Comparison of ENCODE assay signal across 25 mouse cellular contexts in genomic region chr1:153768465-153768864, GRCm38 (mm10). TPM values are rescaled to one million over a fixed set of nuclear protein-coding genes. Genes with fewer than 3 reads are reported as not detected.
DNase-seq lines count a peak whose midpoint lies in the region; ATAC-seq and TF ChIP-seq lines count a peak whose summit lies in the region.
"Had no signal": no experiment of that assay in that cellular context is flagged by ENCODE, and none has a peak within 500 bp of the region (broad histone marks: within the 10 kb centered on the region; RNA-seq: fewer than 3 reads in every experiment).

No protein-coding gene starts in this region.

- no peak for TF ChIP-seq CTCF in MEL (IDR thresholded peaks at IDR 0.05 in 2 of 3, conservative IDR thresholded peaks at IDR 0.05 in 1 of 3; ENCODE audit: control insufficient read depth in 1 of 3, insufficient read depth in 1 of 3, low read depth in 2 of 3, low read length in 3 of 3, poor library complexity in 1 of 3, severe bottlenecking in 1 of 3)

- H3K36me3 ChIP-seq in MEL (ENCODE audit: control insufficient read depth in 1 of 2, insufficient read depth in 2 of 2, low read length in 2 of 2), result no peaks in the 10 kb centered on the region
- H3K36me3 ChIP-seq in forebrain, embryonic 11.5 days (ENCODE audit: control insufficient read depth, insufficient read depth, low read length), result no peaks in the 10 kb centered on the region
- H3K36me3 ChIP-seq: embryonic facial prominence, embryonic 13.5 days; hindbrain, embryonic 10.5 days; limb, embryonic 13.5 days; liver, embryonic 12.5 days had no signal

- TF ChIP-seq RAD21 in MEL (IDR thresholded peaks at IDR 0.05; ENCODE audit: low read depth, low read length), result no peak

- no peaks in the 10 kb centered on the region for H3K27me3 ChIP-seq in MEL (ENCODE audit: control insufficient read depth in 1 of 2, insufficient read depth in 2 of 2, low read length in 2 of 2)
- no peaks in the 10 kb centered on the region for H3K27me3 ChIP-seq in forebrain, embryonic 11.5 days (ENCODE audit: control insufficient read depth, insufficient read depth, low read length)
- H3K27me3 ChIP-seq: embryonic facial prominence, embryonic 13.5 days; limb, embryonic 13.5 days; liver, embryonic 12.5 days had no signal

- no peak overlapping the region for H3K4me3 ChIP-seq in MEL (ENCODE audit: control insufficient read depth in 1 of 2, insufficient read depth in 1 of 2, low read depth in 2 of 2, low read length in 2 of 2)
- no peak overlapping the region for H3K4me3 ChIP-seq in forebrain, embryonic 11.5 days (ENCODE audit: low read depth, low read length)
- H3K4me3 ChIP-seq: embryonic facial prominence, embryonic 13.5 days; hindbrain, embryonic 10.5 days; layer of hippocampus, adult 2 months; limb, embryonic 13.5 days; liver, embryonic 12.5 days had no signal

- H3K27ac ChIP-seq in MEL (ENCODE audit: control insufficient read depth, low read depth, low read length), result no peak overlapping the region
- H3K27ac ChIP-seq in forebrain, embryonic 11.5 days (ENCODE audit: low read depth, low read length), result no peak overlapping the region
- H3K27ac ChIP-seq: embryonic facial prominence, embryonic 13.5 days; hindbrain, embryonic 10.5 days; layer of hippocampus, adult 2 months; limb, embryonic 13.5 days; liver, embryonic 12.5 days had no signal

- DNase-seq in 416B (ENCODE audit: low read depth) (peak; percentile 10), MEL (ENCODE audit: low read depth, low spot score) (peak; percentile 33)
- no peak for DNase-seq in left cerebral cortex, postnatal 4 days
- no peak for DNase-seq in forebrain, embryonic 11.5 days (ENCODE audit: low spot score)
- DNase-seq: adrenal gland, adult 8-10 months; B cell, adult 2 months; cerebellum, adult 2 months; cerebellum, postnatal 25 days; embryo, embryonic 11 days; kidney, adult 2 months; kidney, postnatal 10 days; lung, adult 18-20 months; lung, postnatal 10 days had no signal

- H3K79me2 ChIP-seq in MEL (ENCODE audit: control insufficient read depth, insufficient read depth, low read length, poor library complexity), result no peaks in the 10 kb centered on the region

- H3K9me3 ChIP-seq in MEL (replicated peaks; ENCODE audit: insufficient read depth, low read length), result no peaks in the 10 kb centered on the region
- no peaks in the 10 kb centered on the region for H3K9me3 ChIP-seq in forebrain, embryonic 11.5 days (ENCODE audit: control insufficient read depth, low read length)
- H3K9me3 ChIP-seq: embryonic facial prominence, embryonic 13.5 days; hindbrain, embryonic 10.5 days; limb, embryonic 13.5 days; liver, embryonic 12.5 days had no signal

- no peak overlapping the region for H3K4me2 ChIP-seq in forebrain, embryonic 11.5 days (ENCODE audit: low read depth, low read length, severe bottlenecking)
- H3K4me2 ChIP-seq: embryonic facial prominence, embryonic 13.5 days; heart, embryonic 11.5 days; limb, embryonic 13.5 days; liver, embryonic 12.5 days had no signal

- TF ChIP-seq POLR2A in MEL (IDR thresholded peaks at IDR 0.05; ENCODE audit: control insufficient read depth in 1 of 2, insufficient read depth in 1 of 2, low read depth in 1 of 2, low read length in 2 of 2, poor library complexity in 1 of 2), result no peak

- H3K9ac ChIP-seq in MEL (ENCODE audit: control insufficient read depth, low read depth, low read length, poor library complexity, severe bottlenecking), result no peak overlapping the region
- H3K9ac ChIP-seq in forebrain, embryonic 11.5 days (ENCODE audit: low read length), result no peak overlapping the region
- H3K9ac ChIP-seq: embryonic facial prominence, embryonic 13.5 days; limb, embryonic 13.5 days; liver, embryonic 12.5 days had no signal

- intact Hi-C loops in left cerebral cortex, postnatal 4 days (cut with DNase I), result no loop called here

- no peaks in the 10 kb centered on the region for H3K4me1 ChIP-seq in MEL (ENCODE audit: control insufficient read depth in 1 of 2, insufficient read depth in 2 of 2, low read length in 2 of 2)
- H3K4me1 ChIP-seq in forebrain, embryonic 11.5 days (replicated peaks; ENCODE audit: control insufficient read depth, insufficient read depth, low read length), result no peaks in the 10 kb centered on the region
- H3K4me1 ChIP-seq: embryonic facial prominence, embryonic 13.5 days; hindbrain, embryonic 10.5 days had no signal

- TF ChIP-seq EP300 in MEL (IDR thresholded peaks at IDR 0.05; ENCODE audit: low read depth in 1 of 2, low read length in 2 of 2), result no peak

- peak; percentile 69 to 78 for ATAC-seq in hematopoietic stem cell, adult 5-6 weeks (replicated peaks in 1 of 2; ENCODE audit: insufficient read depth in 1 of 2, low FRiP score in 2 of 2, low TSS enrichment in 1 of 2, low read depth in 1 of 2, poor library complexity in 2 of 2, severe bottlenecking in 2 of 2)
- ATAC-seq in megakaryocyte, adult 5-6 weeks (ENCODE audit: poor library complexity, severe bottlenecking), result peak; percentile 53
- no peak for ATAC-seq in activated CD4-positive, CD25-positive, alpha-beta regulatory T cell, adult 4 months
- no peak for ATAC-seq in forebrain, embryonic 11.5 days (replicated peaks; ENCODE audit: low FRiP score)
- ATAC-seq: forebrain, embryonic 14.5 days; hindbrain, embryonic 16.5 days; liver, embryonic 12.5 days; midbrain, embryonic 16.5 days had no signal

- 89% methylated on average over 5 of the region's 5 CpGs for WGBS in forebrain, embryonic 11.5 days

TF ChIP-seq in MEL, 35 proteins besides CTCF, POLR2A, EP300 and RAD21:
- TF ChIP-seq TCF12 (IDR thresholded peaks at IDR 0.05; ENCODE audit: low read depth, low read length) (no peak), POLR2AphosphoS5 (IDR thresholded peaks at IDR 0.05; ENCODE audit: borderline replicate concordance, low read depth, low read length) (no peak), MYB (IDR thresholded peaks at IDR 0.05; ENCODE audit: low read depth, low read length) (no peak), MAZ (IDR thresholded peaks at IDR 0.05; ENCODE audit: low read depth, low read length) (no peak), JUND (IDR thresholded peaks at IDR 0.05; ENCODE audit: low read depth, low read length) (no peak), E2F4 (IDR thresholded peaks at IDR 0.05; ENCODE audit: borderline replicate concordance, low read depth, low read length) (no peak), MAX (IDR thresholded peaks at IDR 0.05; ENCODE audit: low read length) (no peak), ETS1 (IDR thresholded peaks at IDR 0.05; ENCODE audit: low read depth, low read length) (no peak), NRF1 (IDR thresholded peaks at IDR 0.05; ENCODE audit: insufficient read depth, low read depth, low read length, poor library complexity, severe bottlenecking) (no peak), MXI1 (IDR thresholded peaks at IDR 0.05; ENCODE audit: low read depth, low read length) (no peak), MAFK (IDR thresholded peaks at IDR 0.05; ENCODE audit: borderline replicate concordance, low read depth, low read length) (no peak), ZC3H11A (IDR thresholded peaks at IDR 0.05; ENCODE audit: low read depth, low read length) (no peak), MYC (IDR thresholded peaks at IDR 0.05; ENCODE audit: low read depth, low read length) (no peak), USF2 (IDR thresholded peaks at IDR 0.05; ENCODE audit: borderline replicate concordance in 1 of 2, insufficient read depth in 1 of 2, low read depth in 1 of 2, low read length in 2 of 2) (no peak), RCOR1 (IDR thresholded peaks at IDR 0.05; ENCODE audit: low read depth, low read length) (no peak), ZMIZ1 (IDR thresholded peaks at IDR 0.05; ENCODE audit: low read depth, low read length) (no peak)

RNA-seq across cellular contexts. Expression of gene Rnasel, which starts 19.2 kb away (rescaled TPM):
- 5.2 TPM in 2 replicates for total RNA-seq in MEL (2012; rRNA removed)
- 1 to 10 TPM in 1 of 2 experiments, not detected in 1; 8.1 TPM for polyA plus RNA-seq in MEL (2012; ENCODE audit: insufficient read depth in 1 of 2, insufficient read length in 2 of 2, low read depth in 1 of 2, low replicate concordance in 2 of 2, missing spikeins in 1 of 2)
- total RNA-seq in hematopoietic stem cell, adult 5-6 weeks (2017), result 76.4 and 117 TPM in 2 replicates
- 50.2 and 54.4 TPM in 2 replicates for total RNA-seq in megakaryocyte, adult 5-6 weeks (2015)
- 60.5 and 74.1 TPM in 2 replicates for total RNA-seq in megakaryocyte, adult 5-6 weeks (2017)
- polyA plus RNA-seq in activated CD4-positive, CD25-positive, alpha-beta regulatory T cell, adult 4 months (2017; shearing (Covaris generic)), result 10 to 100 TPM; 38.6 to 49.7 TPM
- 10 to 100 TPM; 33.7 to 34.4 TPM for total RNA-seq in left cerebral cortex, postnatal 4 days (2021)
- polyA plus RNA-seq in forebrain, embryonic 11.5 days (2014; fragmentation: Nextera tagmentation; extraction: Ambion mirVana), result 19.3 and 19.5 TPM in 2 replicates

RNA-seq across cellular contexts. Expression of gene Rgs16, which starts 28.3 kb away (rescaled TPM):
- not detected in 2 replicates for total RNA-seq in MEL (2012; rRNA removed)
- polyA plus RNA-seq in MEL (2012; ENCODE audit: insufficient read depth in 1 of 2, insufficient read length in 2 of 2, low read depth in 1 of 2, low replicate concordance in 2 of 2, missing spikeins in 1 of 2), result not detected
- total RNA-seq in hematopoietic stem cell, adult 5-6 weeks (2017), result 0.45 TPM in 1 of 2 replicates, not detected in the other
- total RNA-seq in megakaryocyte, adult 5-6 weeks (2015), result not detected in 2 replicates
- total RNA-seq in megakaryocyte, adult 5-6 weeks (2017), result not detected in 2 replicates
- polyA plus RNA-seq in activated CD4-positive, CD25-positive, alpha-beta regulatory T cell, adult 4 months (2017; shearing (Covaris generic)), result 10 to 100 TPM in 1 of 2 experiments, 1 to 10 TPM in 1; 5.6 to 27.5 TPM
- total RNA-seq in left cerebral cortex, postnatal 4 days (2021), result 1 to 10 TPM; 7.2 to 7.8 TPM
- polyA plus RNA-seq in forebrain, embryonic 11.5 days (2014; fragmentation: Nextera tagmentation; extraction: Ambion mirVana), result 24.3 and 25.3 TPM in 2 replicates

Comparison
In these comparisons a context has a peak if more than half of its experiments do, and no peak if none do; other contexts are left out.
1. DNase-seq: peak in 416B (single experiment) and MEL (single experiment); none in left cerebral cortex, postnatal 4 days (single experiment) and forebrain, embryonic 11.5 days (single experiment).
2. ATAC-seq: peak in hematopoietic stem cell, adult 5-6 weeks (2 of 2) and megakaryocyte, adult 5-6 weeks (single experiment); none in activated CD4-positive, CD25-positive, alpha-beta regulatory T cell, adult 4 months (single experiment) and forebrain, embryonic 11.5 days (single experiment).